Mouse (Mus musculus): ENCODE measurements around the gene Cldn7. TPM values are rescaled to one million over a fixed set of nuclear protein-coding genes. Genes with fewer than 3 reads are reported as not detected.

Cldn7 gene
- polyA plus RNA-seq, 1 experiment, result not detected

GRCm38 (mm10) chr11:69937834-69938233, 26.7 kb upstream of the Cldn7 start:
- H3K9me3 ChIP-seq (ENCODE audit: control insufficient read depth, low read length), result peaks cover 17% of the 10 kb centered on the region
- H3K4me3 ChIP-seq (replicated peaks), result no peak overlapping the region
- H3K36me3 ChIP-seq (ENCODE audit: control insufficient read depth), result peaks cover 20% of the 10 kb centered on the region
- peaks cover 70% of the 10 kb centered on the region for H3K4me1 ChIP-seq (ENCODE audit: control insufficient read depth)
- TF ChIP-seq GATA1 (IDR thresholded peaks at IDR 0.05; ENCODE audit: low read length), result no peak
- TF ChIP-seq TAL1 (IDR thresholded peaks at IDR 0.05; ENCODE audit: low read length), result no peak
- peaks cover 72% of the 10 kb centered on the region for H3K27me3 ChIP-seq (ENCODE audit: control insufficient read depth)

DNA sequence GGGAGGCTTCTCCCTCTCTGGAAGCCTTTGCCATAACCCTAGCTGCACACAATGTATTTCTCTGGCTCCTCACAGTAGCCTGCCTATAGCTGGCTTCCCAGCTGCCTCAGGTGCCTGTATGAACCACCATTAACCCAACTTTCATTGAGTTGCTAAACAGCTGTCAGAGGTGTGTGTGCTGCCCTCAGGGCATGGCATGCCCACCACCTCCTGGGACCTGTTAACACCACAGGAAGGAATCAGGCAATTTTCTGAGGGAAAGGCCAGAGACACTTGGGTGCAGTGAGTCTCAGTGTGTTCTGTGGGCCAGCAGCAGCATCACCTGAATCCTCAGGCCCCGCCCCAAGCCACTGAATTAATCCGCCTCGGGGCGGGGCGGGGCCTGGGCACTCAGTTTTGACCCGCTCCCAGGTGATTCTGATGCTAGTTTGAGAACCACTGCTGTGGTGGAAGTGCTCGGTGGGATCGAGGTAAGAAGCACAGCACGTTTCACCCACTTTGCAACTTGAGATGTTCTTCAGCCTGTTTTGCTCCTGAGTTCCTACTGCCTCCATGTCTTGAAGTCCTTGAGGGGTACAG, 26.1 kb upstream of the Cldn7 start:
- peaks cover 17% of the 10 kb centered on the region for H3K9me3 ChIP-seq (ENCODE audit: control insufficient read depth, low read length)
- no peak overlapping the region for H3K4me3 ChIP-seq (replicated peaks)
- peaks cover 78% of the 10 kb centered on the region for H3K27me3 ChIP-seq (ENCODE audit: control insufficient read depth)
- H3K36me3 ChIP-seq (ENCODE audit: control insufficient read depth), result peaks cover 27% of the 10 kb centered on the region
- TF ChIP-seq GATA1 (IDR thresholded peaks at IDR 0.05; ENCODE audit: low read length) (no peak), TAL1 (IDR thresholded peaks at IDR 0.05; ENCODE audit: low read length) (no peak)
- H3K4me1 ChIP-seq (ENCODE audit: control insufficient read depth), result peaks cover 77% of the 10 kb centered on the region

DNA sequence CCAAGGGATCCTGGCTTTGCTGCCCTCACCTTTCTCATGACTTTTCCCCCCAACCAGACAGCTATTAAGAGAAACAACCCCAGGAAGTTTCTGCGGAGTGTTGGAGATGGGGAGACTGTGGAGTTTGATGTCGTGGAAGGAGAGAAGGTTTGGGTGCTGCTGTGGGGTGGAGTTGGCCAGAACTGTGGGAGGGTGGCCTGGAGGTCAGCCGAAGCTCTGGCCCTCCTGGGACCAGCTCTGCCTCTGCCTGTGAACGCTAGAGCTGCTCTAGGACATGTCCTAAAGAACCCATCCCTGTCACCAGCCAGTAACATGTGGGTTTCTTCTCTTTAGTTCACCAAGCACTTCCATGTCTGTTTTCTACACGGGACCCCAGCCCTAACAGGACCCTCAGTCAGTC, 25.4 kb upstream of the Cldn7 start:
- peaks cover 34% of the 10 kb centered on the region for H3K36me3 ChIP-seq (ENCODE audit: control insufficient read depth)
- peaks cover 78% of the 10 kb centered on the region for H3K4me1 ChIP-seq (ENCODE audit: control insufficient read depth)
- no peak overlapping the region for H3K4me3 ChIP-seq (replicated peaks)
- TF ChIP-seq TAL1 (IDR thresholded peaks at IDR 0.05; ENCODE audit: low read length), result no peak
- no peak for TF ChIP-seq GATA1 (IDR thresholded peaks at IDR 0.05; ENCODE audit: low read length)
- peaks cover 74% of the 10 kb centered on the region for H3K27me3 ChIP-seq (ENCODE audit: control insufficient read depth)
- H3K9me3 ChIP-seq (ENCODE audit: control insufficient read depth, low read length), result peaks cover 17% of the 10 kb centered on the region

GRCm38 (mm10) chr11:69939731-69940130, 24.8 kb upstream of the Cldn7 start:
- H3K4me3 ChIP-seq (replicated peaks), result no peak overlapping the region
- H3K4me1 ChIP-seq (ENCODE audit: control insufficient read depth), result peaks cover 78% of the 10 kb centered on the region
- H3K9me3 ChIP-seq (ENCODE audit: control insufficient read depth, low read length), result peaks cover 17% of the 10 kb centered on the region
- H3K36me3 ChIP-seq (ENCODE audit: control insufficient read depth), result peaks cover 39% of the 10 kb centered on the region
- H3K27me3 ChIP-seq (ENCODE audit: control insufficient read depth), result peaks cover 71% of the 10 kb centered on the region
- TF ChIP-seq TAL1 (IDR thresholded peaks at IDR 0.05; ENCODE audit: low read length) (no peak), GATA1 (IDR thresholded peaks at IDR 0.05; ENCODE audit: low read length) (no peak)

GRCm38 (mm10) chr11:69940962-69941361, 23.6 kb upstream of the Cldn7 start:
- Histone ChIP-seq H3K36me3 (ENCODE audit: control insufficient read depth) (peaks cover 51% of the 10 kb centered on the region), H3K9me3 (ENCODE audit: control insufficient read depth, low read length) (peaks cover 7% of the 10 kb centered on the region), H3K4me3 (replicated peaks) (no peak overlapping the region), H3K27me3 (ENCODE audit: control insufficient read depth) (peaks cover 61% of the 10 kb centered on the region), H3K4me1 (ENCODE audit: control insufficient read depth) (peaks cover 78% of the 10 kb centered on the region)
- no peak for TF ChIP-seq GATA1 (IDR thresholded peaks at IDR 0.05; ENCODE audit: low read length)
- no peak for TF ChIP-seq TAL1 (IDR thresholded peaks at IDR 0.05; ENCODE audit: low read length)

DNA sequence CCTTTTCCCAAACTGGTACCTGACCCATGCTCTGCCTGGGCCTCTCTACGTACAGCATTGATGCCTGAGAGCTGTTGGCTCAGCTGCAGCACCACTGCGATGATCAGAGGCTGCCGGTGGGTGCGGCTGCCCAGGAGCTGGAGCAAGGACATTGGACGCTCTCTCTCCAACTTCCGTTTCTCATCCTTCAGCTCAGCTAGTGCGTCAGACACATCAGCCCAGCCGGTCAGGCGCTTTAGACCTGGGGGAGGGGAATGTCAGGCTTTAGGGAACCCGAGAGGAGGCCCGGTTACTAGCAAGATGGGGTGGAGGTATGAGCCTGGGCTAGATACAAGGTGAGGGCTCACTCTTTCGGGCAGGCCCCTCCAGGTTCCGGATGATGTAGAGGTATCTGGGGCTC, 19.4 kb upstream of the Cldn7 start:
- TF ChIP-seq GATA1 (IDR thresholded peaks at IDR 0.05; ENCODE audit: low read length), result no peak
- TF ChIP-seq TAL1 (IDR thresholded peaks at IDR 0.05; ENCODE audit: low read length), result no peak
- Histone ChIP-seq H3K4me1 (ENCODE audit: control insufficient read depth) (peaks cover 71% of the 10 kb centered on the region), H3K27me3 (ENCODE audit: control insufficient read depth) (peaks cover 25% of the 10 kb centered on the region), H3K9me3 (ENCODE audit: control insufficient read depth, low read length) (no peaks in the 10 kb centered on the region; the same call in 1 of the 2 replicates), H3K4me3 (replicated peaks) (peak overlapping the region; percentile 86), H3K36me3 (ENCODE audit: control insufficient read depth) (peaks cover 68% of the 10 kb centered on the region)

- Histone ChIP-seq H3K36me3 (ENCODE audit: control insufficient read depth) (peaks cover 62% of the 10 kb centered on the region), H3K9me3 (ENCODE audit: control insufficient read depth, low read length) (no peaks in the 10 kb centered on the region; the same call in 1 of the 2 replicates), H3K4me3 (replicated peaks) (peak overlapping the region; percentile 86), H3K27me3 (ENCODE audit: control insufficient read depth) (peaks cover 30% of the 10 kb centered on the region), H3K4me1 (ENCODE audit: control insufficient read depth) (peaks cover 70% of the 10 kb centered on the region)
- TF ChIP-seq TAL1 (IDR thresholded peaks at IDR 0.05; ENCODE audit: low read length) (peak; percentile 94), GATA1 (IDR thresholded peaks at IDR 0.05; ENCODE audit: low read length) (peak; percentile 89)
Measured at GRCm38 (mm10) chr11:69945997-69946891, 18.3 kb upstream of the Cldn7 start.

GRCm38 (mm10) chr11:69947337-69948065, 17.1 kb upstream of the Cldn7 start:
- H3K36me3 ChIP-seq (ENCODE audit: control insufficient read depth), result peaks cover 51% of the 10 kb centered on the region
- peaks cover 65% of the 10 kb centered on the region for H3K4me1 ChIP-seq (ENCODE audit: control insufficient read depth)
- H3K9me3 ChIP-seq (ENCODE audit: control insufficient read depth, low read length), result no peaks in the 10 kb centered on the region; the same call in 1 of the 2 replicates
- TF ChIP-seq GATA1 (IDR thresholded peaks at IDR 0.05; ENCODE audit: low read length), result no peak
- no peak for TF ChIP-seq TAL1 (IDR thresholded peaks at IDR 0.05; ENCODE audit: low read length)
- H3K27me3 ChIP-seq (ENCODE audit: control insufficient read depth), result peaks cover 40% of the 10 kb centered on the region
- H3K4me3 ChIP-seq (replicated peaks), result peak overlapping the region; percentile 86

All from erythroblast, embryonic 14.5 days (primary cell).